Mouse (Mus musculus) bone marrow macrophage, adult 2 months (primary cell): ENCODE data around the gene Krt83.
"Not testable (repeated sequence)": the region's sequence is repeated elsewhere in the genome, so short reads cannot be mapped to it uniquely, and the experiment has no call there.

ENCODE experiments used
- CTCF ChIP-seq: IDR thresholded peaks from 2 replicates; pipeline ENCODE4 v1.5.1; 2012; ENCODE audit warnings: low read depth, mild to moderate bottlenecking, low read length, moderate library complexity
- POLR2A ChIP-seq: IDR thresholded peaks from 2 replicates; pipeline ENCODE4 v1.6.1; 2012; ENCODE audit warnings: mild to moderate bottlenecking, low read depth, low read length, borderline replicate concordance

DNA sequence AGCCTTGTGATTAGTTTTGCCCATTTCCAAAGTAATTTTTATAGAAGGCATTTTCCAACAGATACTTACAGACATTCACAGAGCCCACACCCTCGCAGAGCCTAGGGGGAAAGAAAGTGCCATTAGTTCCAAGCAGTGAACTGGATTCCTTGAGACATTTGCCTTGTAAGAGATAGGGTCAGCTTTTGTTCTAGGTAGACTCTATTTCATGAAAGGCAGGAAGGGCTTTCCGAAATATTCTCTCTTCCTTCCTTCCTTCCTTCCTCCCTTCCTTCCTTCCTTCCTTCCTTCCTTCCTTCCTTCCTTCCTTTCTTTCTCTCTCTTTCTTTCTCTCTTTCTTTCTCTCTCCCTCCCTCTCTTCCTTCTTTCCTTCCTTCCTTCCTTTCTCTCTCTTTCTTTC lies 25.8 kb upstream of the Krt83 start, which contains the start of gene Gm49425:
- TF ChIP-seq CTCF, POLR2A: not testable (repeated sequence)
